In the genomic region with DNA sequence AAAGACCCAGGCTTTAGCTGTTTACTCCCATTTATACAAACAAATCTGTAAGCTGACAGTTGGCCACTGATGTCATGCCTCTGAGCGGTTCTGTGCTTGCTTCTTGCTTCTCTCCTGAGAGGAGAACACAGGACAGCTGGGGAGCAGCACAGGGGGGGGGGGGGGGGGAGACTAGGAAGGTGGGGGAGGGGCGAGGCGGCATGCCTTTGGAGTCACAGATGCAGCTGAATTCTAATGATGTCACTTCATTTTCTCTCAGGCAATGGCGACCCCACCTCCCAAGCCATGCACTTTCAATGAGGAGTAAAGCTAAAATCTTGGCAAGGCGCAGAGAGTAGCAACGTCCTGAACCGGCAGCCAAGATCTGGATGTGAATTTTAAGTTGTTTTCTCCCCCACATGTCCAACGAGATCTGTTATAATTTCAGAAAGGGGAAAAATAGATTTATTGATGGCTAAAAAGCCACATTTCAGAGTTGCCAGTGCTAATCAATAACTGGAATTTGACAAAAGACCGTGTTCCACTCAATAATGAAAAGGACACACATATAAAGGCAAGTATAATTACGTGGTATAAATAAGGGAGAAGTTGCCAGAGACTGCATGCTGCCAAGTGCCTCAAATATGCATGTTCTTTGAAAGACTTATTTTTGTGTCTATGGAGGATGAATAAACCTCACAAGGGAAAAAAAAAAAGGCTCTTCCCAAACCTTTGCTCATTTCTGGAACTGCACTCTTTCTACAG, we compare ENCODE assay signal across 8 mouse cellular contexts.
DNase-seq lines count a peak whose midpoint lies in the region; ATAC-seq and TF ChIP-seq lines count a peak whose summit lies in the region.
"Had no signal": no experiment of that assay in that cellular context is flagged by ENCODE, and none has a peak within 500 bp of the region (broad histone marks: within the 10 kb centered on the region; RNA-seq: fewer than 3 reads in every experiment).

No protein-coding gene starts in this region.

- H3K4me1 ChIP-seq in lung, postnatal 0 days (ENCODE audit: insufficient read depth, low read depth, low read length): no peaks in the 10 kb centered on the region
- peaks cover 53% of the 10 kb centered on the region for H3K4me1 ChIP-seq in forebrain, embryonic 13.5 days
- peaks cover 22% of the 10 kb centered on the region for H3K4me1 ChIP-seq in limb, embryonic 10.5 days

- DNase-seq in lung, postnatal 0 days (ENCODE audit: low spot score): peak; percentile 39
- no peak for DNase-seq in lung, postnatal 25 days (ENCODE audit: low spot score)
- DNase-seq in limb, embryonic 10.5 days (ENCODE audit: low spot score): no peak
- DNase-seq in retina, postnatal 1 day: peak; percentile 77
- no peak for DNase-seq in testis, postnatal 10 days (ENCODE audit: low spot score)
- no peak for DNase-seq in spleen, postnatal 4 days (ENCODE audit: low spot score in 2 of 2)
- DNase-seq: layer of hippocampus, postnatal 36 days had no signal

- no peak for TF ChIP-seq CTCF in lung, postnatal 0 days (IDR thresholded peaks at IDR 0.05)

- no peak for TF ChIP-seq EP300 in lung, postnatal 0 days (IDR thresholded peaks at IDR 0.05)

- H3K36me3 ChIP-seq in lung, postnatal 0 days (ENCODE audit: insufficient read depth, low read length): no peaks in the 10 kb centered on the region
- H3K36me3 ChIP-seq in forebrain, embryonic 13.5 days (ENCODE audit: poor library complexity, severe bottlenecking): no peaks in the 10 kb centered on the region
- no peaks in the 10 kb centered on the region for H3K36me3 ChIP-seq in limb, embryonic 10.5 days

- H3K9me3 ChIP-seq in lung, postnatal 0 days (ENCODE audit: low read length): no peaks in the 10 kb centered on the region
- H3K9me3 ChIP-seq in forebrain, embryonic 13.5 days (replicated peaks): no peaks in the 10 kb centered on the region
- H3K9me3 ChIP-seq in limb, embryonic 10.5 days (replicated peaks): no peaks in the 10 kb centered on the region

- H3K9ac ChIP-seq in lung, postnatal 0 days (replicated peaks; ENCODE audit: low read depth): no peak overlapping the region
- no peak overlapping the region for H3K9ac ChIP-seq in forebrain, embryonic 13.5 days

- no peaks in the 10 kb centered on the region for H3K27me3 ChIP-seq in lung, postnatal 0 days (replicated peaks; ENCODE audit: insufficient read depth, low read length)
- peaks cover 18% of the 10 kb centered on the region for H3K27me3 ChIP-seq in forebrain, embryonic 13.5 days
- no peaks in the 10 kb centered on the region for H3K27me3 ChIP-seq in limb, embryonic 10.5 days (ENCODE audit: low read depth, poor library complexity, severe bottlenecking)

- H3K4me3 ChIP-seq in lung, postnatal 0 days (ENCODE audit: low read depth, low read length): no peak overlapping the region
- no peak overlapping the region for H3K4me3 ChIP-seq in forebrain, embryonic 13.5 days
- no peak overlapping the region for H3K4me3 ChIP-seq in limb, embryonic 10.5 days

- ATAC-seq in lung, postnatal 0 days: peak; percentile 55
- peak; percentile 94 for ATAC-seq in forebrain, embryonic 13.5 days

- H3K4me2 ChIP-seq in lung, postnatal 0 days (replicated peaks; ENCODE audit: low read depth, low read length): no peak overlapping the region
- H3K4me2 ChIP-seq in forebrain, embryonic 13.5 days: peak overlapping the region; percentile 2; the same call in 1 of the 2 replicates

- no peak overlapping the region for H3K27ac ChIP-seq in lung, postnatal 0 days (ENCODE audit: low read length)
- H3K27ac ChIP-seq in forebrain, embryonic 13.5 days: 0 out of 2 replicates have a peak overlapping the region, but pooled peaks have one; percentile 17
- 0 out of 2 replicates have a peak overlapping the region, but pooled peaks have one; percentile 33 for H3K27ac ChIP-seq in limb, embryonic 10.5 days

- WGBS in lung, postnatal 0 days: 50% methylated on average over 10 of the region's 10 CpGs
- WGBS in forebrain, embryonic 13.5 days: 21% methylated on average over 10 of the region's 10 CpGs
- 60% methylated on average over 10 of the region's 10 CpGs for WGBS in limb, embryonic 10.5 days

Comparison
In these comparisons a context has a peak if more than half of its experiments do, and no peak if none do; other contexts are left out.
1. DNase-seq: peak in lung, postnatal 0 days (single experiment) and retina, postnatal 1 day (single experiment); none in lung, postnatal 25 days (single experiment), limb, embryonic 10.5 days (single experiment), testis, postnatal 10 days (single experiment) and spleen, postnatal 4 days (0 of 2).